Mouse (Mus musculus) right cerebral cortex, postnatal 25 days (tissue): ENCODE results near the gene Ripor2.

ENCODE experiments used
- DNase-seq: peaks from one replicate; pipeline ENCODE4 v3.0.0; 2022

The Ripor2 gene

GRCm38 (mm10) chr13:24619711-24620110 is 37.7 kb downstream of the Ripor2 start:
- no peak for DNase-seq

DNA sequence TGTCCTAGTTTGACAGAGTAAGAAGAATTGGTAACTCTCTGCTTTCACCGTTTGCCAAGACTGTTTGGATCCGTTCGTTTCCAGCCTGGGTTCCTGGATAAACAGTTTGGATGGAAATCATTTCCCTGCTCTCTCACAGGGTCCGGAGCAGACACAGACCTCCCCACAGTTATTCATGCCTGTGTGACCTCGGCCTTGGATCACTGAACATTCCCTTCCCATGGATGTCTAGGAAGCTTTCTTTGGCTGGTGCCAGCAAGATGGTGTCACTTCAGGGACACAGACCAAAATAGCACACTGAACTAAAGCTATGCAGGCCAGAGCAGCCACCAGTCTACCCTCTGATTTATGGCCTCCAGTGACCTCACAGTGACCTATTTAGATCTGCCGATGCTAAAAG is 38.5 kb downstream of the Ripor2 start:
- DNase-seq: no peak

GRCm38 (mm10) chr13:24623631-24624030 is 41.6 kb downstream of the Ripor2 start:
- DNase-seq: no peak

DNA sequence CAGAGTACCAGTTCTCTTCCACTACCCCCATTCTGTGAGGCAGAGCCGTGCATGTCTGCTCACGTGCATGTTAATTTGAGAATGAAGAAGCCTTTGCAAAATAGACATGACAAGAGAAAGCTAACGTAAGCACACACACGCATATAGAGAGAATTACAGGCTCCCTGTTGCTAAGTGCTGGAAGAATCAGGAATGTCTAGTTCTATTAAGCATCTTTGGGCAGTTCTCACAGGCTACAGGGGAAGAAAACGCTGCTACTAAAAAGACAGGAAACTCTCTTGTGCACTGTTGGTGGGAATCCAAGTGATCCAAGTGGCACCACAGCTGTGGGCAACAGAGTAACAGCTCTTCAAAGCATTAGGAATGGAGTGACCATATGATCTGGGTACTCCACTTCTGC is 43.1 kb downstream of the Ripor2 start:
- DNase-seq: no peak

DNA sequence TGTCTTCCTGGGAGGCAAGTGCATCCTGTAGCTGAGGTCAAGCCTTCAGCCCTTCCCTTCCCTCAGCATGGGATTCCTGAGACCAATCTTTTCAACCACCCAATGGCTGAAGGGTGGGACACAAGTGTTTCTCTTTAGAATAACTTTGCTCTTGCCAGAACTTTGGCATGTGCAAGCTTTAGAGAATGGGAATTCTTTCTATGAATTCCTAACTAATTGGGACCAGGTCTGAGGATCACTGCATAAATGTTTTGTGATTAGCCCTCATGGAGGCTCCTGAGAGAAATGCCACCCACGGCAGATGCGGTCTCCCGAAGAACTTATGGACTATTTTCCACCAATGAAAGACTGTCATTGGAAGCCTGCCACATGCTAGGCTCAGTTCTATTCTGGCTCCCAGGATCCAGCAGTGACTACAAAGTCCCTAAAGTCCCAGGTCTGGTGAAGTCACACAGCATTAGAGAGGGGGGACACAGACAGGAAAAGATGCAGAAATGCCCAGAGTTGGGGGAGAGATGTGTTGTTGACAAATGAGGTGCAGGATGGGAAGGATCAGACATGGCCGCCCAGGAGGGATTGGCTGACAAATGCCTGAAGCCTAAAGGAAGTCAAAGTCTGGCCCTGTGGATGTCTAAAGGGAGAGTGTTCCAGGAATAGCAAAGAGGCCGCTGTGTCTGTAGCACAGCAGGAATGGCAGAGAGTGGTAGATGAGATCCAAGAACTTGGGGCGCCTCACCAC is 44.9 kb downstream of the Ripor2 start:
- DNase-seq: no peak

DNA sequence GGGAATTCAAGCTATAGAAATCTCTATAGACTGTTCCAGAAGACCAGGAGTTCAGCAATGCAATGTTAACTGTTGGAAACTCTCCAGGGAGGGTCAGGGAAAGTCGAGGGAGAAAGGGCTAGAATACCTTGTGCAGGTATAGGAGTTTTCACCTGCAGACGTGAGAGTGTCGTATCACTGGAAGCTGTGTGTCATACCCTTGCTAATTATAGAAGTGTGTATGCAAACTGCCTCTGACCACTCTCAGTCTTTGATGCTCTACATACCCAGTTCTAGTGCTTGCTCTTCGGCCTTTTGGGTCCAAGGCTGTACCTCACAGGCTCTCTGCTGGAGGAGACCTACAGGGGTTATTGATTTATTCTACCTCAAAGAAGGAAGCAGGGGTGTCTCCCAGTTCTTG is 46.2 kb downstream of the Ripor2 start:
- DNase-seq: no peak

DNA sequence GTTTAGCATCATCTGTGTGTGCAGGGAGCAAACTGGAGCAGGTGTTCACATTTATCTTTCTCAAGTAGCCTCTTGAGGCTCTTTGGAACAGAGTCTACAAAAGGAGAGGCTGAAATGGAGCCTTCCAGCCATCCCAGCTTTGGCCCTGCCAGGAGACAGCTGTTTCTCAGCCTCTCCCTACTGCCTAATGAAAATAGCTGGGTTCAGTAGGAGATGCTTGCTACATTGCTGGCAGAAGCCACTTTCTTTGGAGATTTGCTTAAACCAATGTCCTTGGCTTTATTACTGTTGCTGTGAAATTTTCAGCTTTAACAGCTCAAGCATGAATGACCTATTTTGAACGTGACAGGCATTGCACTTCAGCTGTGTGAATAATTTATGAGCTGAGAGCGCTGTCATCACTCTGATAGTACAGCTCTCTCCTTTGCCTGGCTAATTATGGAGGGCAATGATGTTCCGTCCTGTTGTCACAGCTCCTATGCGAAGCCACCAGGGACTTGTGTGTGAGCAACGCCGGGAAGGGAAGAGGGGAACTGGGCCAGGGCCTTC is 47.2 kb downstream of the Ripor2 start:
- no peak for DNase-seq

DNA sequence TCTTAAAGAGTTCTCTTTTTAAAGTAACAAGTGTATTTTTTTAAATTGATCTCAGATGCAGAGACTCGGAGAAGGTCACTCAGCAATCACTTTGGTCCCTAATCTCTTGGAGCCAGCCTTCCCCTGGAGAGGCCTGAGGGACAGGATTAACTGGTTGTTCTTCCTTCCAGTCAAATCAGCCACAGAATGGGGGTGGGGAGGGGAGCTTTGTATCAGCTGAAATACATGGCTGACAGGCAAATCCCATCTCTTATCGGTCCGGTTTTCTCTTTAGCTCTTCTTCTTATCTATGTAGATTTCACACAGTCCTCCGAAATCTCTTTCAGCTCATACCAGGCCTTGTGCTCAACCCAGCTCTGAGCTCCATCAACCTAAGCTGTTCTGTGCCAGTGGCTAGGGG is 48.4 kb downstream of the Ripor2 start:
- DNase-seq: no peak

GRCm38 (mm10) chr13:24632988-24633577 is 51.1 kb downstream of the Ripor2 start:
- DNase-seq: no peak

- no peak for DNase-seq
These were observed 52.5 kb downstream of the Ripor2 start for GRCm38 (mm10) chr13:24634346-24635120.

GRCm38 (mm10) chr13:24638371-24639214 is 56.6 kb downstream of the Ripor2 start:
- peak; percentile 71 for DNase-seq

DNA sequence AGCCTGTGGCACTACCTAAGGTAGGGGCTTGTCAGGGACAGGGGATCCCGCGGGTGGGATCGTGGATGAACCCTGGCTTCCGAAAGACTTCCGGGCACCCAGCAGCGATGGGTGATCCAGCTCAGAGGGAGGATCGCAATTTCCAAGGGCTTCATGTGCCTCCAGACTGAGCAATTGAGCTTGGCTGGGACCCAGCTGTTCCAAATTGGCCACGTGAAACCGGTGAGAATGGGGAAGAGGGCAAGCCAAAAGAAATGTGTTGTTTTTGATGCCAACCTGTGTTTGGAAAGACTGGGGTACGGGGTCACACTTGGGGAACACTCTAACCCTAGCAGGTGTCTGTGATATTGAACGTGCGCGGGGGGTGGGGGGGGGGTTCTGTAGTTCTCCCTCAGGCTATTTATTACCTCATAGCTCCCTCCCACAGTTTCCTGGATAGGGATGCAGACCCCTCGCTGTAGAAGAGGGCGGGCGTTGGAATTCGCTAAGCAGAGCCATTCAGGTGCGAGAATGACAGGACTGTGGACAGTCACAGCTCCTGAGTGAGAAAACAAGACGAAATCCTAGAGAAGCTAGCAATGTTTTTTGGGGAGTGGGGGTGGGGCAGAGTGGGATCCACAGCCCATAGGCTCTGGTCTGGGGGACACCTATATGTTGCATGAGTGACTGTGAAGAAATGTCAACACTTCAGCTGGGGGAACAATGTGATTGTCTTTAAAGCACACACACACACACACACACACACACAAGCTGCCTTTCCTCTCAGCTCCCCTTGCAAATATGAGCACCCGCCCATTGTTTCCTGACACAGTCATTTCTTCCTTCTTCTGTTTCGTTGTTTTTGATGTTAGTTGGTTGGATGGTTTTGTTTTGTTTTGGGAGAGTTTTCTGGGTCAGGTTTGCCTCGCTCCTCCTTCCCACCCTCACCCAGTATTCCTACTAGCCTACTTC is 57.5 kb downstream of the Ripor2 start:
- no peak for DNase-seq

- no peak for DNase-seq
These were observed 58.2 kb downstream of the Ripor2 start for GRCm38 (mm10) chr13:24640166-24640560.

DNA sequence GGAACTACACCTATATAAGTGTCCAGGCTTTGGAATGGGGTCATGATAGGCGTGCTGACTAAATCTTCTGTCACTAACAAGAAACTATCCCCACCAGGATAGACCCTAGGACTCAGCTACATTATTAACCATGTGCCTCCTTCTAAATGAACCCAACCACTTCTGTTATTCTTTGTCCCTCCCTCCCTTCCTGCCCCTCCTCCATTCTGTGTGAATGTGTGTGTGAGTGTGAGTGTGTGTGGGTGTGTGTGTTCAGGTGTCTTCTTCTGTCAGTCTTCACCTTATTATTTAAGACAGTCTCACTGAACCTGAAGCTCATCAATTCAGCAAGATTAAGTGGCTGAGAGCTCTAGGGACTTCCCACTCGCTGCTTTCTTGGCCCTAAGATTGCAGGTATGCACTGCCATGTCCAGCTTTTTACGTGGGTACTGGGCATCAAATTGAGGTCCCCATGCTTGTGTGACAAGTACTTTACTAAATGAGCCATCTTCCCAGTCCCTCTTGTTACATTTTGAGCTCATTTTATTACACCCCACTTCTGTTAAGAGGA is 58.9 kb downstream of the Ripor2 start:
- DNase-seq: no peak

- DNase-seq: no peak
These were observed 59.8 kb downstream of the Ripor2 start for GRCm38 (mm10) chr13:24641491-24642430.

DNA sequence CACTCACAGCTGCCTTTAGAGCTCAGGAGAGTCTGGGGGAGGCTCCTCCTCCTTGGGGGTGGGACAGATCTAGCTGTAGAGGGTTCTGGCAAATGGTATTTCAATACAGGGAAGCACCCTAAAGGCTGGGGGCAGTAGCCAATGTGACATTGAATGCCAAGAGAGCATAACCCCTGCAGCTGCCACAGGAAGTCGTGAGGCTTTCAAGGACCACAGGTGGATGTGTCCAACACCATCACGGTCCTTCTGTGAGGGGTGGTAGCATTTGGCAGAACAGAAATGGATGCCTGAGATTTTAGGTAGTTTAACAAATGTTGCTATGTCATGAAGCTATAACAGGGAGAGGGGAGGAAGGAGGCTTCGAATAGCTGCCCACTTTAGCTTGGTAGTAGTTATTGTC is 63.2 kb downstream of the Ripor2 start:
- DNase-seq: no peak

DNA sequence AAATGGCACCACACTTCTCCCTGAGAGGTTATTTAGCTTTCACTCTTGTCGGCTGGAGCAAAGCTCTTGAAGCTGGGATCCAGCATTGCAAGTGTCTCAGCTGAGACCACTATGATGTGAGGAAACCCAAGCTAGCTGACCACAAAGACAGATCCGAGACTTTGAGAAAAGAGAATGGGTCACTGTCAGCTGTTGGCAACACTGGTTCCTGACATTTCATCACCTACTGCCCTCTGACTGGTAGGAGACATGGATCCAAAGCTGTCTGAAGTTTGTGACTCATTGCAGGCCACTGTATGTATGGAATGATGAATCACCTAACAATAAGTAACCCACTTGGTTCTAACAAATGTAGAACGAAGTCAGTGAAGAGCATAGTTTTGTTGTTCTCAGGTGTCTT is 64.3 kb downstream of the Ripor2 start:
- DNase-seq: no peak

DNA sequence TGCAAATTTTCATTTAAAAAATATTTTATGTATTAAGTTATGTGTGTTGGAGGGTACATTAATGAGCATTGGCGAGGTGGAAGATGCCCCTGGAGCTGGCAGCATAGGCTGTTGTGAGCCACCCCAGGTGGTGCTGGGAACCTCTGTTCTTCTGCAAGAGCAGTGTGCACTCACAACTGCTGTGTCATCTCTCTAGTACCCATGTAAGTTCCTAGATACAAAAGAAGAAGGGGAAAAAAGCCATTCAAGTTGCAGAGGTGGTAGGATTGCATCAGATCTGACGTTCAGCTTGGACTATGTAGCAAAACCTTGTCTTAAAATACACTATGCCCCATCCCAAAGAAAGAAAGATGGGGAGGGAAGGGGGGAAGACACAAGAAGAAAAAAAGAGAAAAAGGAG is 65.5 kb downstream of the Ripor2 start:
- DNase-seq: no peak

GRCm38 (mm10) chr13:24648027-24648426 is 66.0 kb downstream of the Ripor2 start:
- DNase-seq: no peak

- no peak for DNase-seq
These were observed 66.7 kb downstream of the Ripor2 start for GRCm38 (mm10) chr13:24648668-24649067.
